Comparison of ENCODE assay signal across 10 mouse cellular contexts in the genomic region with DNA sequence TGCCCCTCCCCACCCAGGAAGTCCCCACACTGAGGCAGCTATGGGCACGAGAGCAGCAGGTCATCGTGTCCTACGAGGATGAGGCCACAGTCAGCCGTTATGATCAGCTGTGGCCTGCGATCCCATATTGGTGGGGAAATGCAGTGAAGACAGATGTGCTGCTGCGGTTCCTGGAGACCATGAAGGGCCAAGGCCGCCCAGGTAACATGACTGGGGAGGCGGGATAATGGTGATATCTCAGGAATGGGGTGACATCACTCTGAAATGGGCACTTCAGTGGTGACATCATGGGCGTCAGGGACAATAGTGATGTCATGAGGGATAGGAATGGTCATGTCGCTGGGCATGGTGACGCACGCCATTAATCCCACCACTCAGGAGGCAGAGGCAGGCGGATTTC. TPM values are rescaled to one million over a fixed set of nuclear protein-coding genes. Genes with fewer than 3 reads are reported as not detected.
A peak's percentile ranks its signal among the peaks of the same experiment; 100 is the strongest.
DNase-seq lines count a peak whose midpoint lies in the region; ATAC-seq and TF ChIP-seq lines count a peak whose summit lies in the region.
"Had no signal": no experiment of that assay in that cellular context is flagged by ENCODE, and none has a peak within 500 bp of the region (broad histone marks: within the 10 kb centered on the region; RNA-seq: fewer than 3 reads in every experiment).

No protein-coding gene starts in this region.

- TF ChIP-seq EP300 in ES-Bruce4 (IDR thresholded peaks at IDR 0.05; ENCODE audit: insufficient read depth, low read depth, low read length) = no peak

- no peak overlapping the region for H3K27ac ChIP-seq in heart, embryonic 11.5 days (ENCODE audit: low read depth, low read length)
- no peak overlapping the region for H3K27ac ChIP-seq in heart, embryonic 10.5 days
- H3K27ac ChIP-seq in liver, embryonic 11.5 days (ENCODE audit: low read depth, low read length) = no peak overlapping the region
- no peak overlapping the region for H3K27ac ChIP-seq in ES-Bruce4 (ENCODE audit: insufficient read depth, low read length)
- H3K27ac ChIP-seq in embryonic facial prominence, embryonic 12.5 days = no peak overlapping the region
- H3K27ac ChIP-seq: stomach, embryonic 15.5 days had no signal

- H3K4me1 ChIP-seq in heart, embryonic 11.5 days (ENCODE audit: control insufficient read depth, insufficient read depth, low read length) = peaks cover 15% of the 10 kb centered on the region
- H3K4me1 ChIP-seq in heart, embryonic 10.5 days = peaks cover 35% of the 10 kb centered on the region
- peaks cover 27% of the 10 kb centered on the region for H3K4me1 ChIP-seq in liver, embryonic 11.5 days (replicated peaks; ENCODE audit: control insufficient read depth, insufficient read depth, low read length)
- peaks cover 12% of the 10 kb centered on the region for H3K4me1 ChIP-seq in ES-Bruce4 (ENCODE audit: control insufficient read depth, insufficient read depth, low read length)
- H3K4me1 ChIP-seq in embryonic facial prominence, embryonic 12.5 days = peaks cover 33% of the 10 kb centered on the region

- 84% methylated on average over 13 of the region's 13 CpGs for WGBS in heart, embryonic 11.5 days (ENCODE audit: insufficient replicate concordance)
- WGBS in heart, embryonic 10.5 days = 87% methylated on average over 13 of the region's 13 CpGs
- 84% methylated on average over 13 of the region's 13 CpGs for WGBS in liver, embryonic 11.5 days
- 92% methylated on average over 13 of the region's 13 CpGs for WGBS in embryonic facial prominence, embryonic 12.5 days

- H3K27me3 ChIP-seq in heart, embryonic 11.5 days (ENCODE audit: control insufficient read depth, insufficient read depth, low read length) = peaks cover 7% of the 10 kb centered on the region; the same call in 1 of the 2 replicates
- H3K27me3 ChIP-seq in heart, embryonic 10.5 days (ENCODE audit: insufficient read depth, poor library complexity, severe bottlenecking) = peaks cover 34% of the 10 kb centered on the region
- H3K27me3 ChIP-seq in liver, embryonic 11.5 days (replicated peaks; ENCODE audit: control insufficient read depth, insufficient read depth, low read length) = peaks cover 7% of the 10 kb centered on the region; the same call in 1 of the 2 replicates
- H3K27me3 ChIP-seq in ES-Bruce4 (ENCODE audit: control insufficient read depth, insufficient read depth, low read length, poor library complexity, severe bottlenecking) = no peaks in the 10 kb centered on the region
- H3K27me3 ChIP-seq in embryonic facial prominence, embryonic 12.5 days = 0 out of 2 replicates have a peak, but pooled peaks cover 4% of the 10 kb centered on the region
- H3K27me3 ChIP-seq: stomach, embryonic 15.5 days had no signal

- no peak for TF ChIP-seq CTCF in ES-Bruce4 (IDR thresholded peaks at IDR 0.05; ENCODE audit: low read depth, low read length)

- peak overlapping the region; percentile 77; the same call in 1 of the 2 replicates for H3K4me2 ChIP-seq in heart, embryonic 11.5 days
- peak overlapping the region; percentile 72 for H3K4me2 ChIP-seq in liver, embryonic 11.5 days
- peak overlapping the region; percentile 72; the same call in 1 of the 2 replicates for H3K4me2 ChIP-seq in embryonic facial prominence, embryonic 12.5 days (replicated peaks)

- no peak for DNase-seq in heart, embryonic 10.5 days (ENCODE audit: low spot score)
- DNase-seq in liver, embryonic 11.5 days (ENCODE audit: low spot score) = no peak
- no peak for DNase-seq in liver
- DNase-seq in layer of hippocampus, adult 18-20 months (ENCODE audit: low spot score in 2 of 2) = no peak
- DNase-seq in gastrocnemius, adult 18-20 months (ENCODE audit: low spot score) = no peak

- H3K9me3 ChIP-seq in heart, embryonic 11.5 days (replicated peaks; ENCODE audit: control insufficient read depth, low read length) = no peaks in the 10 kb centered on the region
- no peaks in the 10 kb centered on the region for H3K9me3 ChIP-seq in heart, embryonic 10.5 days
- no peaks in the 10 kb centered on the region for H3K9me3 ChIP-seq in liver, embryonic 11.5 days (ENCODE audit: control insufficient read depth, low read length)
- no peaks in the 10 kb centered on the region for H3K9me3 ChIP-seq in ES-Bruce4 (replicated peaks; ENCODE audit: control insufficient read depth, insufficient read depth, low read length, poor library complexity, severe bottlenecking)
- no peaks in the 10 kb centered on the region for H3K9me3 ChIP-seq in embryonic facial prominence, embryonic 12.5 days
- H3K9me3 ChIP-seq: stomach, embryonic 15.5 days had no signal

- no peak for TF ChIP-seq POLR2A in ES-Bruce4 (IDR thresholded peaks at IDR 0.05; ENCODE audit: insufficient read depth, low read length)

- no peak for ATAC-seq in heart, embryonic 11.5 days (replicated peaks; ENCODE audit: insufficient number of reproducible peaks, low FRiP score, low TSS enrichment)
- ATAC-seq in liver, embryonic 11.5 days (replicated peaks; ENCODE audit: low FRiP score) = no peak
- ATAC-seq in embryonic facial prominence, embryonic 12.5 days (ENCODE audit: insufficient number of reproducible peaks, insufficient read depth, low FRiP score, low TSS enrichment) = no peak

- H3K36me3 ChIP-seq in heart, embryonic 11.5 days (ENCODE audit: control insufficient read depth, insufficient read depth, low read length) = peaks cover 31% of the 10 kb centered on the region
- peaks cover 44% of the 10 kb centered on the region for H3K36me3 ChIP-seq in heart, embryonic 10.5 days
- H3K36me3 ChIP-seq in liver, embryonic 11.5 days (ENCODE audit: control insufficient read depth, insufficient read depth, low read length) = peaks cover 36% of the 10 kb centered on the region
- H3K36me3 ChIP-seq in ES-Bruce4 (ENCODE audit: control insufficient read depth, insufficient read depth, low read length, poor library complexity, severe bottlenecking) = peaks cover 13% of the 10 kb centered on the region
- peaks cover 39% of the 10 kb centered on the region for H3K36me3 ChIP-seq in embryonic facial prominence, embryonic 12.5 days

- H3K4me3 ChIP-seq in heart, embryonic 11.5 days (ENCODE audit: low read depth, low read length) = no peak overlapping the region
- H3K4me3 ChIP-seq in heart, embryonic 10.5 days = no peak overlapping the region; the same call in 1 of the 2 replicates
- H3K4me3 ChIP-seq in liver, embryonic 11.5 days (ENCODE audit: low read depth, low read length) = no peak overlapping the region
- H3K4me3 ChIP-seq in ES-Bruce4 (ENCODE audit: low read depth, low read length) = 0 out of 2 replicates have a peak overlapping the region, but pooled peaks have one; percentile 50
- H3K4me3 ChIP-seq in embryonic facial prominence, embryonic 12.5 days = no peak overlapping the region; the same call in 1 of the 2 replicates
- H3K4me3 ChIP-seq: myocyte had no signal

- no peak overlapping the region for H3K9ac ChIP-seq in heart, embryonic 11.5 days (ENCODE audit: low read depth, low read length)
- no peak overlapping the region for H3K9ac ChIP-seq in liver, embryonic 11.5 days (ENCODE audit: low read depth, low read length)
- no peak overlapping the region for H3K9ac ChIP-seq in ES-Bruce4 (ENCODE audit: low read depth, poor library complexity, severe bottlenecking)
- H3K9ac ChIP-seq in embryonic facial prominence, embryonic 12.5 days = no peak overlapping the region
- H3K9ac ChIP-seq: stomach, embryonic 15.5 days had no signal

RNA-seq across cellular contexts. Expression of gene Plcxd1, which starts 2.7 kb away (rescaled TPM):
- polyA plus RNA-seq in heart, embryonic 11.5 days (2014; fragmentation: Nextera tagmentation; extraction: Ambion mirVana) = 0.32 and 0.33 TPM in 2 replicates
- polyA plus RNA-seq in heart, embryonic 10.5 days (2016; fragmentation: Nextera tagmentation; extraction: Ambion mirVana) = 0.84 and 1.1 TPM in 2 replicates
- polyA plus RNA-seq in liver, embryonic 11.5 days (2014; fragmentation: Nextera tagmentation; extraction: Ambion mirVana) = 0.71 and 1.3 TPM in 2 replicates
- 2.9 and 6.4 TPM in 2 replicates for polyA plus RNA-seq in ES-Bruce4 (2011; ENCODE audit: insufficient read depth, insufficient read length, low read depth, missing spikeins)
- polyA plus RNA-seq in embryonic facial prominence, embryonic 12.5 days (2016; fragmentation: Nextera tagmentation; extraction: Ambion mirVana) = 1.4 and 1.7 TPM in 2 replicates
- total RNA-seq in layer of hippocampus, adult 18-20 months (2021) = 1 to 10 TPM; 5.0 to 5.1 TPM
- total RNA-seq in gastrocnemius, adult 18-20 months (2021) = not detected

RNA-seq across cellular contexts. Expression of gene Gtpbp6, which starts 5.6 kb away (rescaled TPM):
- 18.1 and 19.8 TPM in 2 replicates for polyA plus RNA-seq in heart, embryonic 11.5 days (2014; fragmentation: Nextera tagmentation; extraction: Ambion mirVana)
- 25.0 and 33.9 TPM in 2 replicates for polyA plus RNA-seq in heart, embryonic 10.5 days (2016; fragmentation: Nextera tagmentation; extraction: Ambion mirVana)
- polyA plus RNA-seq in liver, embryonic 11.5 days (2014; fragmentation: Nextera tagmentation; extraction: Ambion mirVana) = 18.7 and 20.9 TPM in 2 replicates
- 29.7 and 38.7 TPM in 2 replicates for polyA plus RNA-seq in ES-Bruce4 (2011; ENCODE audit: insufficient read depth, insufficient read length, low read depth, missing spikeins)
- polyA plus RNA-seq in embryonic facial prominence, embryonic 12.5 days (2016; fragmentation: Nextera tagmentation; extraction: Ambion mirVana) = 43.1 and 47.2 TPM in 2 replicates
- total RNA-seq in layer of hippocampus, adult 18-20 months (2021) = 10 to 100 TPM; 77.8 to 81.5 TPM
- 10 to 100 TPM; 12.6 to 16.8 TPM for total RNA-seq in gastrocnemius, adult 18-20 months (2021)

RNA-seq across cellular contexts. Expression of gene Zfp605, which starts 7.5 kb away (rescaled TPM):
- polyA plus RNA-seq in heart, embryonic 11.5 days (2014; fragmentation: Nextera tagmentation; extraction: Ambion mirVana) = 1.8 and 2.9 TPM in 2 replicates
- 2.7 and 3.4 TPM in 2 replicates for polyA plus RNA-seq in heart, embryonic 10.5 days (2016; fragmentation: Nextera tagmentation; extraction: Ambion mirVana)
- 3.4 and 3.6 TPM in 2 replicates for polyA plus RNA-seq in liver, embryonic 11.5 days (2014; fragmentation: Nextera tagmentation; extraction: Ambion mirVana)
- 8.5 and 9.8 TPM in 2 replicates for polyA plus RNA-seq in ES-Bruce4 (2011; ENCODE audit: insufficient read depth, insufficient read length, low read depth, missing spikeins)
- 7.0 and 7.5 TPM in 2 replicates for polyA plus RNA-seq in embryonic facial prominence, embryonic 12.5 days (2016; fragmentation: Nextera tagmentation; extraction: Ambion mirVana)
- total RNA-seq in layer of hippocampus, adult 18-20 months (2021) = 10 to 100 TPM; 15.3 to 16.2 TPM
- total RNA-seq in gastrocnemius, adult 18-20 months (2021) = 1 to 10 TPM; 4.0 to 4.5 TPM

RNA-seq across cellular contexts. Expression of gene Gm35315, which starts 8.2 kb away (rescaled TPM):
- 0.24 and 1.0 TPM in 2 replicates for polyA plus RNA-seq in heart, embryonic 11.5 days (2014; fragmentation: Nextera tagmentation; extraction: Ambion mirVana)
- polyA plus RNA-seq in heart, embryonic 10.5 days (2016; fragmentation: Nextera tagmentation; extraction: Ambion mirVana) = 1.6 and 1.8 TPM in 2 replicates
- 2.0 and 3.1 TPM in 2 replicates for polyA plus RNA-seq in liver, embryonic 11.5 days (2014; fragmentation: Nextera tagmentation; extraction: Ambion mirVana)
- polyA plus RNA-seq in ES-Bruce4 (2011; ENCODE audit: insufficient read depth, insufficient read length, low read depth, missing spikeins) = 13.5 and 16.9 TPM in 2 replicates
- polyA plus RNA-seq in embryonic facial prominence, embryonic 12.5 days (2016; fragmentation: Nextera tagmentation; extraction: Ambion mirVana) = 1.2 and 1.5 TPM in 2 replicates
- total RNA-seq in layer of hippocampus, adult 18-20 months (2021) = under 1 TPM; 0.40 to 0.43 TPM
- total RNA-seq in gastrocnemius, adult 18-20 months (2021) = under 1 TPM; 0.24 to 0.39 TPM

RNA-seq across cellular contexts. Expression of gene Gm17655, which starts 30.1 kb away (rescaled TPM):
- 1.7 and 3.5 TPM in 2 replicates for polyA plus RNA-seq in heart, embryonic 11.5 days (2014; fragmentation: Nextera tagmentation; extraction: Ambion mirVana)
- 4.2 and 5.5 TPM in 2 replicates for polyA plus RNA-seq in heart, embryonic 10.5 days (2016; fragmentation: Nextera tagmentation; extraction: Ambion mirVana)
- polyA plus RNA-seq in liver, embryonic 11.5 days (2014; fragmentation: Nextera tagmentation; extraction: Ambion mirVana) = 2.7 and 7.0 TPM in 2 replicates
- 18.2 and 21.5 TPM in 2 replicates for polyA plus RNA-seq in ES-Bruce4 (2011; ENCODE audit: insufficient read depth, insufficient read length, low read depth, missing spikeins)
- polyA plus RNA-seq in embryonic facial prominence, embryonic 12.5 days (2016; fragmentation: Nextera tagmentation; extraction: Ambion mirVana) = 2.9 and 3.2 TPM in 2 replicates
- total RNA-seq in layer of hippocampus, adult 18-20 months (2021) = 10 to 100 TPM in 1 of 2 experiments, 1 to 10 TPM in 1; 9.5 to 12.9 TPM
- 1 to 10 TPM in 1 of 2 experiments, under 1 TPM in 1; 0.94 to 1.8 TPM for total RNA-seq in gastrocnemius, adult 18-20 months (2021)
